In the genomic region with DNA sequence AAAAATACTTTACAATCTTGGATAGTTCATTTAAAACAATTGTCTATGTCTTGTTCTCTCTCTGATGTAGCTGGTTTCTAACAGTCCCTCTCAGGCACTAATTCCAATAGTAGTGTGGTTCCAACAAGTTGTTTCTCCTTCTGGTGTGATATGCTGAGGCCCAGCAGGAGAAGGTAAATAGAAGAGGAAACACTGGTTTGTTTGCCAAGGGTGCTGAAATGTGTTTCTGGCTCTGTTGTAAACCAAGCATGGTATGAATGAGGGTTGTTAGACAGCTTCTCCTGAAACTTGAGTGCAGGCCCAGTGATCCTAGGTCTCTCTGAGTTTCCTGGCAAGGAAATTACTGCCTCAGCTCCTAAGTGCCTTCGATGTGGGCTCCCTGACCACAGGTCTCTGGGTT, we compare ENCODE assay signal across 28 mouse cellular contexts.
"Had no signal": no experiment of that assay in that cellular context is flagged by ENCODE, and none has a peak within 500 bp of the region (broad histone marks: within the 10 kb centered on the region; RNA-seq: fewer than 3 reads in every experiment).

No protein-coding gene starts in this region.

- H3K9me3 ChIP-seq: heart, embryonic 13.5 days; heart, embryonic 15.5 days; hindbrain, embryonic 13.5 days; hindbrain, embryonic 15.5 days; kidney, embryonic 15.5 days; limb, embryonic 10.5 days; limb, embryonic 12.5 days; liver, embryonic 13.5 days; liver, embryonic 15.5 days had no signal

- ATAC-seq: hindbrain, postnatal 0 days; intestine, embryonic 16.5 days; liver, postnatal 0 days had no signal

- H3K9ac ChIP-seq: heart, embryonic 13.5 days; heart, embryonic 15.5 days; hindbrain, embryonic 13.5 days; hindbrain, embryonic 15.5 days; kidney, embryonic 15.5 days; limb, embryonic 12.5 days; liver, embryonic 13.5 days; liver, embryonic 15.5 days; liver, postnatal 0 days had no signal

- DNase-seq: gastrocnemius, postnatal 14 days; gastrocnemius, postnatal 36 days; heart, adult 2 months; heart, postnatal 14 days; heart, postnatal 36 days; kidney, adult 11 months; kidney, adult 2 months; kidney, adult 9 months; kidney, postnatal 14 days; kidney, postnatal 36 days; layer of hippocampus, adult 9-11 months; layer of hippocampus, postnatal 36 days; liver; liver, embryonic 13.5 days; liver, postnatal 0 days had no signal

- H3K27ac ChIP-seq: heart, adult 2 months; heart, embryonic 13.5 days; heart, embryonic 15.5 days; hindbrain, embryonic 13.5 days; hindbrain, embryonic 15.5 days; hindbrain, postnatal 0 days; kidney, embryonic 15.5 days; kidney, postnatal 0 days; limb, embryonic 10.5 days; limb, embryonic 12.5 days; liver, embryonic 13.5 days; liver, embryonic 15.5 days had no signal

- H3K27me3 ChIP-seq: heart, embryonic 13.5 days; heart, embryonic 15.5 days; hindbrain, embryonic 13.5 days; hindbrain, embryonic 15.5 days; kidney, embryonic 15.5 days; limb, embryonic 12.5 days; liver, embryonic 13.5 days; liver, embryonic 15.5 days had no signal

- H3K4me3 ChIP-seq: heart, adult 2 months; heart, embryonic 13.5 days; heart, embryonic 15.5 days; hindbrain, embryonic 13.5 days; hindbrain, embryonic 15.5 days; kidney, embryonic 15.5 days; limb, embryonic 10.5 days; limb, embryonic 12.5 days; liver, embryonic 13.5 days; liver, embryonic 15.5 days had no signal

- H3K36me3 ChIP-seq: heart, embryonic 13.5 days; heart, embryonic 15.5 days; hindbrain, embryonic 13.5 days; hindbrain, embryonic 15.5 days; kidney, embryonic 15.5 days; limb, embryonic 10.5 days; limb, embryonic 12.5 days; liver, embryonic 13.5 days; liver, embryonic 15.5 days had no signal

- H3K4me1 ChIP-seq: hindbrain, embryonic 13.5 days; hindbrain, embryonic 15.5 days; kidney, embryonic 15.5 days; limb, embryonic 10.5 days; limb, embryonic 12.5 days; liver, embryonic 13.5 days; liver, embryonic 15.5 days had no signal

- H3K4me2 ChIP-seq: heart, embryonic 11.5 days; heart, embryonic 13.5 days; heart, embryonic 15.5 days; hindbrain, embryonic 13.5 days; hindbrain, embryonic 15.5 days; kidney, embryonic 15.5 days; limb, embryonic 12.5 days; liver, embryonic 11.5 days; liver, embryonic 13.5 days; liver, embryonic 15.5 days had no signal
